Mouse (Mus musculus) MEL (cell line): ENCODE data around the gene Zer1.

Experiments used
- BHLHE40 ChIP-seq: IDR thresholded peaks from 2 replicates; pipeline ENCODE4 v1.6.1; 2012; ENCODE audit warnings: low read depth, mild to moderate bottlenecking, inconsistent platforms, low read length, improper control_type of control experiment, borderline replicate concordance
- CHD1 ChIP-seq: IDR thresholded peaks from 2 replicates; pipeline ENCODE4 v1.6.1; 2012; ENCODE audit warnings: low read depth, mild to moderate bottlenecking, inconsistent platforms, low read length, improper control_type of control experiment
- CTCF ChIP-seq, 3 experiments: IDR thresholded peaks in 2 of 3; conservative IDR thresholded peaks in 1 of 3; 2 replicates each; pipeline ENCODE4 v1.5.1; 2011 to 2012; ENCODE audit warnings: low read length in 3 of 3, low read depth in 2 of 3, mild to moderate bottlenecking in 2 of 3, improper control_type of control experiment in 1 of 3, inconsistent platforms in 1 of 3, mixed read lengths in 1 of 3, moderate library complexity in 1 of 3; ENCODE audit not compliant: control insufficient read depth in 1 of 3, insufficient read depth in 1 of 3, poor library complexity in 1 of 3, severe bottlenecking in 1 of 3
- POLR2A ChIP-seq, 2 experiments: IDR thresholded peaks; 2 replicates each; pipeline ENCODE4 v1.6.1; 2011 to 2012; ENCODE audit warnings: low read length in 2 of 2, mild to moderate bottlenecking in 2 of 2, control low read depth in 1 of 2, improper control_type of control experiment in 1 of 2, low read depth in 1 of 2, moderate library complexity in 1 of 2; ENCODE audit not compliant: control insufficient read depth in 1 of 2, insufficient read depth in 1 of 2, poor library complexity in 1 of 2
- TAL1 ChIP-seq: IDR thresholded peaks from 2 replicates; pipeline ENCODE4 v1.6.1; 2012; ENCODE audit warnings: mild to moderate bottlenecking, inconsistent platforms, low read length, moderate library complexity, mixed read lengths

DNA sequence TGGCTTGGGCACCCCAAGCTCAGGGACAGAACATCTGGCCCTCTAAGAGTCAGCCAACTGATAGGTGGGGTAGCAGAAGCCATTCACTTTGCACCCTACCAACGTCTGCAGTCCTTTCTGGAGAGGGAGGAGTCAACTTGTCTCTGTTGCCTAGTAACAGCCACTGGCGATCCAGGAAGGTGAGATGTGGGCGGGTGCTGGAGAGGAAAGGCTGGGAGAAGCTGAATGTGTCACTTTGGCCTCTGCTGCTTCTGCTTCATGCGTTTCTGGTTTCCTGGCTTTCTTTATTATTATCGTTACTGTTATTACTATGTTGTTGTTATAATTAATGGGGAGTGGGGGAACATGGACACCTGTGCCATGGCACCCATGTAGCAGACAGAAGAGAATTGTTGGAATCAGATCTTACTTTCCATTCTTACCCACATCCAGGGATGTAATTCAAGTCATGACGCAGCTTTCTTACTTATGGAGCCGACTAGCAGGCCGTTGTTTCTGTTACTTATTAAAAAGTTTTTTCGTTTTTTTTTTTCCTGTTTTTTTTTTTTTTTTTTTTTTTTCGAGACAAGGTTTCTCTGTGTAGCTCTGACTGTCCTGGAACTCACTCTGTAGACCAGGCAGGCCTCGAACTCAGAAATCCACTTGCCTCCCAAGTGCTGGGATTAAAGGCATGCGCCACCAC, 67.0 kb downstream of the Zer1 start, which contains the start of gene Set:
- no peak for TF ChIP-seq CTCF (IDR thresholded peaks at IDR 0.05 in 2 of 3, conservative IDR thresholded peaks at IDR 0.05 in 1 of 3; ENCODE audit: control insufficient read depth in 1 of 3, insufficient read depth in 1 of 3, low read depth in 2 of 3, low read length in 3 of 3, poor library complexity in 1 of 3, severe bottlenecking in 1 of 3)
- peak in 1 of 2 experiments; percentile 77; a peak in 2 of 4 replicates for TF ChIP-seq POLR2A (IDR thresholded peaks at IDR 0.05; ENCODE audit: control insufficient read depth in 1 of 2, insufficient read depth in 1 of 2, low read depth in 1 of 2, low read length in 2 of 2, poor library complexity in 1 of 2)
- TF ChIP-seq CHD1, result no peak
- no peak for TF ChIP-seq TAL1
- TF ChIP-seq BHLHE40, result no peak
